Mouse (Mus musculus): ENCODE results near the gene Hells. TPM values are rescaled to one million over a fixed set of nuclear protein-coding genes. Genes with fewer than 3 reads are reported as not detected.

Hells gene
- 4.6 to 15.3 TPM (median 12.0 TPM) in 3 replicates for total RNA-seq (2017)

GRCm38 (mm10) chr19:38930788-38931565, at the start of gene Hells:
Gene Hells (plus strand): TSS chr19:38930915.
- ATAC-seq (replicated peaks; ENCODE audit: insufficient number of reproducible peaks, low FRiP score, low TSS enrichment, poor library complexity, severe bottlenecking) = peak; percentile 85

- ATAC-seq (replicated peaks; ENCODE audit: insufficient number of reproducible peaks, low FRiP score, low TSS enrichment, poor library complexity, severe bottlenecking) = no peak
These were observed 29.3 kb upstream of the Hells start for GRCm38 (mm10) chr19:38901146-38902135.

- ATAC-seq (replicated peaks; ENCODE audit: insufficient number of reproducible peaks, low FRiP score, low TSS enrichment, poor library complexity, severe bottlenecking) = no peak
These were observed 28.2 kb upstream of the Hells start for GRCm38 (mm10) chr19:38902501-38902900.

- no peak for ATAC-seq (replicated peaks; ENCODE audit: insufficient number of reproducible peaks, low FRiP score, low TSS enrichment, poor library complexity, severe bottlenecking)
These were observed 16.9 kb upstream of the Hells start for GRCm38 (mm10) chr19:38913786-38914185.

GRCm38 (mm10) chr19:38914926-38915325, 15.8 kb upstream of the Hells start:
- no peak for ATAC-seq (replicated peaks; ENCODE audit: insufficient number of reproducible peaks, low FRiP score, low TSS enrichment, poor library complexity, severe bottlenecking)

GRCm38 (mm10) chr19:38915677-38916076, 15.0 kb upstream of the Hells start:
- no peak for ATAC-seq (replicated peaks; ENCODE audit: insufficient number of reproducible peaks, low FRiP score, low TSS enrichment, poor library complexity, severe bottlenecking)

GRCm38 (mm10) chr19:38928481-38929158, 2.1 kb upstream of the Hells start:
- ATAC-seq (replicated peaks; ENCODE audit: insufficient number of reproducible peaks, low FRiP score, low TSS enrichment, poor library complexity, severe bottlenecking) = no peak

- ATAC-seq (replicated peaks; ENCODE audit: insufficient number of reproducible peaks, low FRiP score, low TSS enrichment, poor library complexity, severe bottlenecking) = no peak
These were observed 1.1 kb upstream of the Hells start for GRCm38 (mm10) chr19:38929471-38930251.

- ATAC-seq (replicated peaks; ENCODE audit: insufficient number of reproducible peaks, low FRiP score, low TSS enrichment, poor library complexity, severe bottlenecking) = no peak
These were observed 395 bp upstream of the Hells start for GRCm38 (mm10) chr19:38930252-38930787.

- ATAC-seq (replicated peaks; ENCODE audit: insufficient number of reproducible peaks, low FRiP score, low TSS enrichment, poor library complexity, severe bottlenecking) = no peak
These were observed 813 bp downstream of the Hells start for GRCm38 (mm10) chr19:38931566-38931890.

GRCm38 (mm10) chr19:38944590-38945307, 14.0 kb downstream of the Hells start:
- ATAC-seq (replicated peaks; ENCODE audit: insufficient number of reproducible peaks, low FRiP score, low TSS enrichment, poor library complexity, severe bottlenecking) = no peak

GRCm38 (mm10) chr19:38970741-38971140, 40.0 kb downstream of the Hells start:
- no peak for ATAC-seq (replicated peaks; ENCODE audit: insufficient number of reproducible peaks, low FRiP score, low TSS enrichment, poor library complexity, severe bottlenecking)

GRCm38 (mm10) chr19:38972581-38972980, 41.9 kb downstream of the Hells start:
- ATAC-seq (replicated peaks; ENCODE audit: insufficient number of reproducible peaks, low FRiP score, low TSS enrichment, poor library complexity, severe bottlenecking) = no peak

GRCm38 (mm10) chr19:38973666-38974065, 43.0 kb downstream of the Hells start:
- ATAC-seq (replicated peaks; ENCODE audit: insufficient number of reproducible peaks, low FRiP score, low TSS enrichment, poor library complexity, severe bottlenecking) = no peak

GRCm38 (mm10) chr19:38976269-38976668, 45.6 kb downstream of the Hells start:
- ATAC-seq (replicated peaks; ENCODE audit: insufficient number of reproducible peaks, low FRiP score, low TSS enrichment, poor library complexity, severe bottlenecking) = no peak

GRCm38 (mm10) chr19:38981966-38982365, 51.3 kb downstream of the Hells start:
- ATAC-seq (replicated peaks; ENCODE audit: insufficient number of reproducible peaks, low FRiP score, low TSS enrichment, poor library complexity, severe bottlenecking) = no peak

- no peak for ATAC-seq (replicated peaks; ENCODE audit: insufficient number of reproducible peaks, low FRiP score, low TSS enrichment, poor library complexity, severe bottlenecking)
These were observed 67.5 kb downstream of the Hells start for GRCm38 (mm10) chr19:38998248-38998647.

GRCm38 (mm10) chr19:38998676-38999075, 68.0 kb downstream of the Hells start:
- no peak for ATAC-seq (replicated peaks; ENCODE audit: insufficient number of reproducible peaks, low FRiP score, low TSS enrichment, poor library complexity, severe bottlenecking)

All from monocyte, adult 5-6 weeks (primary cell).